Comparison of ENCODE assay signal across 20 mouse cellular contexts in the genomic region with DNA sequence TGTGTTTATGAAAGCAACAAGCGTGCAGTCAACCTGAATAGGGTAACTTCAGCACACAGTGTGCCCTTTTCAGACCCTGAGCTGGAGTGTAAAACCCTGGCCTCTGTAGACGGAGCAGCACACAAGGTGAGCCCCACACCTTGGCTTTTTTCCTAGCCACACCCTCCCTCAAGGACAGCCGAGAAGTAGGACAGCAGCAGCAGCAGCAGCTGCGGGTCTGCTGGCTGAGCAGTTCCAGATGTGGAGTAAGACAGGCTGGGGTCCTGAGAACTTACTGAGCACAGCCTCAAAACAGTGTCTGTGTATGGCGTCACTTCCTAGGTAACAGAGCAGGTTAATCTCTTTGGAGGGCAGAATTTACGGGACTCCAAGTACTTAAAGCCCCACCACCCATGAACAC. TPM values are rescaled to one million over a fixed set of nuclear protein-coding genes. Genes with fewer than 3 reads are reported as not detected.
DNase-seq lines count a peak whose midpoint lies in the region; ATAC-seq lines count a peak whose summit lies in the region.
"Had no signal": no experiment of that assay in that cellular context is flagged by ENCODE, and none has a peak within 500 bp of the region (broad histone marks: within the 10 kb centered on the region; RNA-seq: fewer than 3 reads in every experiment).

No protein-coding gene starts in this region.

- H3K4me3 ChIP-seq in kidney, embryonic 16.5 days (ENCODE audit: low read length) = no peak overlapping the region
- H3K4me3 ChIP-seq in embryonic facial prominence, embryonic 13.5 days = no peak overlapping the region
- H3K4me3 ChIP-seq in limb, embryonic 13.5 days = no peak overlapping the region
- H3K4me3 ChIP-seq: heart, embryonic 15.5 days; hindbrain, embryonic 12.5 days; liver, embryonic 12.5 days; neural tube, embryonic 15.5 days had no signal

- no peaks in the 10 kb centered on the region for H3K36me3 ChIP-seq in kidney, embryonic 16.5 days (ENCODE audit: insufficient read depth, low read length)
- H3K36me3 ChIP-seq in embryonic facial prominence, embryonic 13.5 days = no peaks in the 10 kb centered on the region
- H3K36me3 ChIP-seq in limb, embryonic 13.5 days = no peaks in the 10 kb centered on the region
- H3K36me3 ChIP-seq: heart, embryonic 15.5 days; hindbrain, embryonic 12.5 days; liver, embryonic 12.5 days; neural tube, embryonic 15.5 days had no signal

- H3K27me3 ChIP-seq in kidney, embryonic 16.5 days (ENCODE audit: insufficient read depth, low read length) = no peaks in the 10 kb centered on the region
- H3K27me3 ChIP-seq in embryonic facial prominence, embryonic 13.5 days = no peaks in the 10 kb centered on the region
- H3K27me3 ChIP-seq in limb, embryonic 13.5 days = no peaks in the 10 kb centered on the region
- H3K27me3 ChIP-seq: heart, embryonic 15.5 days; hindbrain, embryonic 12.5 days; liver, embryonic 12.5 days; neural tube, embryonic 15.5 days had no signal

- peak; percentile 28; the same call in 1 of the 2 replicates for ATAC-seq in kidney, embryonic 16.5 days (ENCODE audit: low FRiP score, low TSS enrichment)
- ATAC-seq in embryonic facial prominence, embryonic 13.5 days (ENCODE audit: insufficient number of reproducible peaks, insufficient read depth, low FRiP score, low TSS enrichment, low read depth) = 0 out of 2 replicates have a peak, but pooled peaks have one; percentile 32
- ATAC-seq in limb, embryonic 13.5 days (ENCODE audit: low FRiP score, low read depth) = peak; percentile 83
- ATAC-seq in megakaryocyte, adult 5-6 weeks (ENCODE audit: poor library complexity, severe bottlenecking) = no peak
- ATAC-seq: liver, embryonic 12.5 days had no signal

- peak overlapping the region; percentile 21; the same call in 1 of the 2 replicates for H3K27ac ChIP-seq in kidney, embryonic 16.5 days (ENCODE audit: low read length)
- H3K27ac ChIP-seq in embryonic facial prominence, embryonic 13.5 days = no peak overlapping the region
- no peak overlapping the region for H3K27ac ChIP-seq in limb, embryonic 13.5 days
- H3K27ac ChIP-seq: heart, embryonic 15.5 days; hindbrain, embryonic 12.5 days; liver, embryonic 12.5 days; neural tube, embryonic 15.5 days had no signal

- H3K9ac ChIP-seq in kidney, embryonic 16.5 days (replicated peaks; ENCODE audit: low read length) = no peak overlapping the region
- no peak overlapping the region for H3K9ac ChIP-seq in embryonic facial prominence, embryonic 13.5 days
- no peak overlapping the region for H3K9ac ChIP-seq in limb, embryonic 13.5 days
- H3K9ac ChIP-seq: heart, embryonic 15.5 days; hindbrain, embryonic 12.5 days; liver, embryonic 12.5 days; neural tube, embryonic 15.5 days had no signal

- H3K4me1 ChIP-seq in kidney, embryonic 16.5 days (ENCODE audit: insufficient read depth, low read length) = peaks cover 41% of the 10 kb centered on the region
- peaks cover 24% of the 10 kb centered on the region for H3K4me1 ChIP-seq in embryonic facial prominence, embryonic 13.5 days
- H3K4me1 ChIP-seq in limb, embryonic 13.5 days = peaks cover 41% of the 10 kb centered on the region

- no peaks in the 10 kb centered on the region for H3K9me3 ChIP-seq in kidney, embryonic 16.5 days (ENCODE audit: low read length)
- no peaks in the 10 kb centered on the region for H3K9me3 ChIP-seq in embryonic facial prominence, embryonic 13.5 days
- H3K9me3 ChIP-seq in limb, embryonic 13.5 days = no peaks in the 10 kb centered on the region
- H3K9me3 ChIP-seq: G1E; heart, embryonic 15.5 days; hindbrain, embryonic 12.5 days; liver, embryonic 12.5 days; neural tube, embryonic 15.5 days had no signal

- DNase-seq in kidney, adult 11 months = no peak
- DNase-seq in thymus, postnatal 25 days = peak; percentile 33
- no peak for DNase-seq in right cerebral cortex, postnatal 4 days
- no peak for DNase-seq in ovary, adult 18-20 months (ENCODE audit: low spot score)
- DNase-seq: cerebellum, adult 18-20 months; kidney, postnatal 36 days; right cerebral cortex, adult 18-20 months had no signal

- WGBS in kidney, embryonic 16.5 days = 42% methylated on average over 6 of the region's 6 CpGs
- WGBS in embryonic facial prominence, embryonic 13.5 days = 28% methylated on average over 6 of the region's 6 CpGs
- whole genome bisulfite sequencing in limb, embryonic 13.5 days = 24% methylated on average over 6 of the region's 6 CpGs

- H3K4me2 ChIP-seq in kidney, embryonic 16.5 days (replicated peaks; ENCODE audit: low read depth, low read length) = no peak overlapping the region
- peak overlapping the region; percentile 11; the same call in 1 of the 2 replicates for H3K4me2 ChIP-seq in embryonic facial prominence, embryonic 13.5 days
- peak overlapping the region; percentile 36 for H3K4me2 ChIP-seq in limb, embryonic 13.5 days (replicated peaks)
- H3K4me2 ChIP-seq: heart, embryonic 15.5 days; hindbrain, embryonic 12.5 days; liver, embryonic 12.5 days; neural tube, embryonic 15.5 days had no signal

RNA-seq across cellular contexts. Expression of gene Phxr2, which starts 7.4 kb away (rescaled TPM):
- polyA plus RNA-seq in kidney, embryonic 16.5 days (2015; fragmentation: Nextera tagmentation; extraction: Ambion mirVana) = not detected in 2 replicates
- polyA plus RNA-seq in embryonic facial prominence, embryonic 13.5 days (2015; fragmentation: Nextera tagmentation; extraction: Ambion mirVana) = not detected in 2 replicates
- not detected in 2 replicates for polyA plus RNA-seq in limb, embryonic 13.5 days (2015; fragmentation: Nextera tagmentation; extraction: Ambion mirVana)
- not detected in 2 replicates for total RNA-seq in megakaryocyte, adult 5-6 weeks (2015)
- total RNA-seq in megakaryocyte, adult 5-6 weeks (2017) = not detected in 2 replicates
- total RNA-seq: G1E; gastrocnemius, postnatal 4 days; left cerebral cortex, adult 18-20 months; midbrain, postnatal 0 days had no signal
- polyA plus RNA-seq: frontal cortex, adult 2 months; G1E; heart, embryonic 15.5 days; liver, embryonic 12.5 days; midbrain, postnatal 0 days; neural tube, embryonic 15.5 days had no signal

RNA-seq across cellular contexts. Expression of gene Galnt4, which starts 10.7 kb away (rescaled TPM):
- polyA plus RNA-seq in kidney, embryonic 16.5 days (2015; fragmentation: Nextera tagmentation; extraction: Ambion mirVana) = 12.2 and 13.2 TPM in 2 replicates
- polyA plus RNA-seq in embryonic facial prominence, embryonic 13.5 days (2015; fragmentation: Nextera tagmentation; extraction: Ambion mirVana) = 7.1 and 8.6 TPM in 2 replicates
- 8.9 and 10.1 TPM in 2 replicates for polyA plus RNA-seq in limb, embryonic 13.5 days (2015; fragmentation: Nextera tagmentation; extraction: Ambion mirVana)
- 8.5 and 9.9 TPM in 2 replicates for total RNA-seq in megakaryocyte, adult 5-6 weeks (2015)
- total RNA-seq in megakaryocyte, adult 5-6 weeks (2017) = 9.2 and 12.6 TPM in 2 replicates

RNA-seq across cellular contexts. Expression of gene Poc1b, which starts 11.9 kb away (rescaled TPM):
- polyA plus RNA-seq in kidney, embryonic 16.5 days (2015; fragmentation: Nextera tagmentation; extraction: Ambion mirVana) = 20.6 and 23.9 TPM in 2 replicates
- 20.4 and 21.0 TPM in 2 replicates for polyA plus RNA-seq in embryonic facial prominence, embryonic 13.5 days (2015; fragmentation: Nextera tagmentation; extraction: Ambion mirVana)
- polyA plus RNA-seq in limb, embryonic 13.5 days (2015; fragmentation: Nextera tagmentation; extraction: Ambion mirVana) = 17.6 and 22.6 TPM in 2 replicates
- 18.5 and 22.2 TPM in 2 replicates for total RNA-seq in megakaryocyte, adult 5-6 weeks (2015)
- 9.0 and 9.1 TPM in 2 replicates for total RNA-seq in megakaryocyte, adult 5-6 weeks (2017)
